Mouse (Mus musculus) CH12.LX (cell line): ENCODE results near the gene Hoxd8. TPM values are rescaled to one million over a fixed set of nuclear protein-coding genes. Genes with fewer than 3 reads are reported as not detected.

Source experiments
- DNase-seq: peaks from one replicate; pipeline ENCODE4 v3.0.0-alpha.2; 2013; ENCODE audit errors: extremely low read depth
- H3K27ac ChIP-seq: 2 replicates; pipeline ENCODE4 v1.5.1; 2012; ENCODE audit warnings: low read depth, mild to moderate bottlenecking, control low read depth, moderate library complexity; ENCODE audit not compliant: insufficient read depth
- H3K27me3 ChIP-seq: replicated peaks from 2 replicates; pipeline ENCODE3; 2012; ENCODE audit warnings: inconsistent platforms
- H3K36me3 ChIP-seq, 2 experiments: replicated peaks in 1 of 2; 2 replicates each; pipeline versions ENCODE3 to v1.6.1; 2012; ENCODE audit warnings: inconsistent platforms in 1 of 2, low read length in 1 of 2, mild to moderate bottlenecking in 1 of 2, mixed read lengths in 1 of 2, moderate library complexity in 1 of 2; ENCODE audit not compliant: control insufficient read depth in 1 of 2, insufficient read depth in 1 of 2
- H3K4me1 ChIP-seq, 2 experiments: 2 replicates each; pipeline ENCODE4 v1.6.1; 2012; ENCODE audit warnings: inconsistent platforms in 1 of 2, moderate library complexity in 1 of 2; ENCODE audit not compliant: insufficient read depth in 2 of 2, control insufficient read depth in 1 of 2
- H3K4me2 ChIP-seq: 2 replicates; pipeline ENCODE4 v1.6.1; 2012; ENCODE audit warnings: low read depth, mild to moderate bottlenecking, control low read depth; ENCODE audit not compliant: poor library complexity, insufficient read depth, severe bottlenecking
- H3K4me3 ChIP-seq, 3 experiments: fragments of 150-350 bp in 1 of 3; sonication (generic) in 1 of 3; replicated peaks in 1 of 3; 2 replicates each; pipeline versions ENCODE3 to v1.5.1; 2011 to 2012; ENCODE audit warnings: low read depth in 2 of 3, low read length in 2 of 3, mild to moderate bottlenecking in 2 of 3, moderate library complexity in 2 of 3, control low read depth in 1 of 3, improper control_type of control experiment in 1 of 3, inconsistent platforms in 1 of 3, mixed read lengths in 1 of 3; ENCODE audit not compliant: poor library complexity in 1 of 3
- H3K79me2 ChIP-seq: replicated peaks from 2 replicates; pipeline ENCODE4 v1.6.1; 2012; ENCODE audit warnings: mild to moderate bottlenecking, moderate library complexity; ENCODE audit not compliant: control insufficient read depth, poor library complexity, insufficient read depth, severe bottlenecking; ENCODE audit errors: extremely low read depth
- H3K9ac ChIP-seq: 2 replicates; pipeline ENCODE4 v1.6.1; 2012; ENCODE audit warnings: low read depth, mild to moderate bottlenecking, control low read depth, moderate library complexity; ENCODE audit not compliant: insufficient read depth
- H3K9me3 ChIP-seq: replicated peaks from 2 replicates; pipeline ENCODE3; 2012; ENCODE audit warnings: low read length, inconsistent platforms, mixed read lengths
- BHLHE40 ChIP-seq: IDR thresholded peaks from 2 replicates; pipeline ENCODE4 v1.6.1; 2011; ENCODE audit warnings: mild to moderate bottlenecking, low read depth, low read length, improper control_type of control experiment
- CHD1 ChIP-seq: IDR thresholded peaks from 2 replicates; pipeline ENCODE4 v1.6.1; 2012; ENCODE audit warnings: low read depth, low read length, improper control_type of control experiment, inconsistent platforms
- CHD2 ChIP-seq: IDR thresholded peaks from 2 replicates; pipeline ENCODE4 v1.6.1; 2011; ENCODE audit warnings: low read length, improper control_type of control experiment
- ELF1 ChIP-seq: IDR thresholded peaks from 2 replicates; pipeline ENCODE4 v1.6.1; 2014; ENCODE audit warnings: low read depth, mild to moderate bottlenecking, inconsistent platforms, low read length, improper control_type of control experiment
- GABPA ChIP-seq: IDR thresholded peaks from 2 replicates; pipeline ENCODE4 v1.6.1; 2012; ENCODE audit warnings: low read depth, low read length, improper control_type of control experiment, inconsistent platforms; ENCODE audit not compliant: insufficient replicate concordance
- HCFC1 ChIP-seq: IDR thresholded peaks from 2 replicates; pipeline ENCODE4 v1.6.1; 2012; ENCODE audit warnings: low read depth, mild to moderate bottlenecking, inconsistent platforms, low read length, improper control_type of control experiment
- IRF4 ChIP-seq: IDR thresholded peaks from 2 replicates; pipeline ENCODE4 v1.6.1; 2014; ENCODE audit warnings: low read depth, mild to moderate bottlenecking, inconsistent platforms, low read length, improper control_type of control experiment
- JUN ChIP-seq: IDR thresholded peaks from 2 replicates; pipeline ENCODE4 v1.6.1; 2011; ENCODE audit warnings: low read depth, mild to moderate bottlenecking, low read length, improper control_type of control experiment, moderate library complexity; ENCODE audit not compliant: insufficient read depth
- JUND ChIP-seq: conservative IDR thresholded peaks from 2 replicates; pipeline ENCODE4 v1.6.1; 2011; ENCODE audit warnings: low read depth, low read length, improper control_type of control experiment
- KAT2A ChIP-seq: IDR thresholded peaks from 2 replicates; pipeline ENCODE4 v1.6.1; 2012; ENCODE audit warnings: low read length, improper control_type of control experiment, inconsistent platforms; ENCODE audit not compliant: insufficient replicate concordance
- MAX ChIP-seq: IDR thresholded peaks from 2 replicates; pipeline ENCODE4 v1.6.1; 2011; ENCODE audit warnings: low read length, improper control_type of control experiment
- MYC ChIP-seq: IDR thresholded peaks from 2 replicates; pipeline ENCODE4 v1.6.1; 2011; ENCODE audit warnings: low read depth, mild to moderate bottlenecking, improper control_type of control experiment, low read length
- NRF1 ChIP-seq: IDR thresholded peaks from 2 replicates; pipeline ENCODE4 v1.6.1; 2014; ENCODE audit warnings: low read depth, mild to moderate bottlenecking, inconsistent platforms, low read length, improper control_type of control experiment, moderate library complexity
- POLR2A ChIP-seq: IDR thresholded peaks from 2 replicates; pipeline ENCODE4 v1.6.1; 2011; ENCODE audit warnings: low read depth, mild to moderate bottlenecking, improper control_type of control experiment, low read length
- POLR2AphosphoS2 ChIP-seq: IDR thresholded peaks from 2 replicates; pipeline ENCODE4 v1.6.1; 2011; ENCODE audit warnings: low read depth, low read length, improper control_type of control experiment
- SIN3A ChIP-seq: IDR thresholded peaks from 2 replicates; pipeline ENCODE4 v1.6.1; 2012; ENCODE audit warnings: low read length, improper control_type of control experiment, inconsistent platforms
- SMC3 ChIP-seq: IDR thresholded peaks from 2 replicates; pipeline ENCODE4 v1.6.1; 2011; ENCODE audit warnings: low read depth, low read length, improper control_type of control experiment
- TBP ChIP-seq: conservative IDR thresholded peaks from 2 replicates; pipeline ENCODE4 v1.6.1; 2011; ENCODE audit warnings: low read depth, low read length, improper control_type of control experiment
- UBTF ChIP-seq: IDR thresholded peaks from 2 replicates; pipeline ENCODE4 v1.6.1; 2012; ENCODE audit warnings: low read depth, mild to moderate bottlenecking, inconsistent platforms, low read length, improper control_type of control experiment, moderate library complexity
- USF1 ChIP-seq: IDR thresholded peaks from 2 replicates; pipeline ENCODE4 v1.6.1; 2014; ENCODE audit warnings: low read depth, mild to moderate bottlenecking, inconsistent platforms, low read length, improper control_type of control experiment
- USF2 ChIP-seq: conservative IDR thresholded peaks from 2 replicates; pipeline ENCODE4 v1.6.1; 2011; ENCODE audit warnings: low read depth, low read length, improper control_type of control experiment
- ZKSCAN1 ChIP-seq: IDR thresholded peaks from 2 replicates; pipeline ENCODE4 v1.6.1; 2012; ENCODE audit warnings: low read depth, inconsistent platforms, low read length, improper control_type of control experiment, borderline replicate concordance
- dilution Hi-C: fragments of 300-500 bp; cut with MboI; formaldehyde crosslinking; loops from 2 replicates; pipeline ENCODE4 v1.14.3; 2020; ENCODE audit warnings: low sequenced_read_pairs; ENCODE audit not compliant: extremely low pct_unique_long_range_greater_than_20kb, extremely low pct_ligation_motif_present
- in situ Hi-C: fragments of 300-500 bp; cut with MboI; formaldehyde crosslinking; loops from 3 replicates; pipeline ENCODE4 v1.14.3; 2019; ENCODE audit warnings: low sequenced_read_pairs, low pct_ligation_motif_present, low pct_unique_long_range_greater_than_20kb, mixed read lengths
- polyA plus RNA-seq: library from polyadenylated mRNA; unstranded; fragments of >175 nt; gene quantifications from 2 replicates; pipeline ENCODE4 v1.2.1, GENCODE M21; 2012; ENCODE audit warnings: low read depth; ENCODE audit not compliant: insufficient read length
- total RNA-seq, 2 experiments: library from RNA; depleted of rRNA; stranded (reverse); fragments of 300-350 nt in 1 of 2; fragments of >200 nt in 1 of 2; gene quantifications; 2 replicates each; pipeline ENCODE4 v1.2.3; 2012 to 2014

Hoxd8 gene
- total and polyA plus RNA-seq, 3 experiments, result 0.20 to 0.31 TPM; not detected in 1

DNA sequence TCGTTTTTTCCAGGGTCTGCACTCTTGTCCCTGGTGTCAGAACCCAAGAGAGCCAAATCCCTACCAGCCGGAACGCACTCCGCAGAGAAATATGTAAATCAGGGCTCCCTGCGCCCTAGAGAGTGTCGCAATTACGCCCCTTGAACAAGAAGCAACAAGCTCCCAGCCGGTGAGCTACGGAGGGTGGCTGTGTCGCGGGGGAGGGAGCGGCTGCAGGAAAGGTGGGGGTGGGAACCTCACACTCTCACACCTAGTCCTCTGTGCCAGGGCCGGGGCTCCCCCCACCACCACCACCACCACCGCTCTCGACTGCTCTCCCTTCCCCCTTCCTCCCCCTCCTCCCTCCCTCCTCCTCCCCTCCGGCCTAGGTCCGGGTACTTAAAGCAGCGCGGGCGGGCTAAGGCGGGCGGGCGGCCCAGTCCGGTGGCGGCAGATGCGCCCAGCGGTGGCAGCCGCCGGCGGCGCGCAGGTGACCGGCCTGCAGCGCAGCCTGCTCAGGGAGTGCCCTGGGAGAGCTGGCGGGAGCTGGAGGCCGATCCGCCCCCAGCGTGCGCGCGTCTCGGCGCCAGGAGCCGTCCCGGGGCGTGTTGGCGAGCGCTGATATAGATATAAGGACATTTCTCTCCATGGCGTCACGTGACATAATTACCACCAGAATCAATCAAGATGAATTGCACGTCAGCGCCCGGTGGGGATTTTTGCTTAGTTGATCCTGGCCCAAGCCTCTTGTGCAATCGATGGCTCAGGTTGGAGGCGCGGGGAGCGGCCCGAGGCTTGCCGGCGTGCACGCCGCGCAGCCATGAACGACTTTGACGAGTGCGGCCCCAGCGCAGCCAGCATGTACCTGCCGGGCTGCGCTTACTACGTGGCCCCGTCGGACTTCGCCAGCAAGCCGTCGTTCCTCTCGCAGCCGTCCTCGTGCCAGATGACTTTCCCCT is 22.6 kb upstream of the Hoxd8 start:
- no peak overlapping the region for H3K27ac ChIP-seq
- no peak for DNase-seq
- no peaks in the 10 kb centered on the region for H3K27me3 ChIP-seq
- no peaks in the 10 kb centered on the region for H3K4me1 ChIP-seq
- TF ChIP-seq ELF1 (no peak), CHD2 (no peak), SMC3 (no peak), CHD1 (no peak), MAX (no peak), MYC (no peak), UBTF (no peak), USF1 (no peak), POLR2AphosphoS2 (no peak), NRF1 (no peak), JUN (no peak), SIN3A (no peak), KAT2A (no peak), IRF4 (no peak), HCFC1 (no peak), BHLHE40 (no peak), TBP (no peak), GABPA (no peak), ZKSCAN1 (no peak)
- in situ Hi-C loops (loop anchor here (25.0 kb wide), 1 partner anchor 630 kb away; no protein-coding TSS in a partner anchor), dilution Hi-C loops (no loop called here)
- H3K79me2 ChIP-seq, result no peaks in the 10 kb centered on the region
- no peak overlapping the region for H3K9ac ChIP-seq
- no peak overlapping the region for H3K4me2 ChIP-seq
- peaks cover 27% of the 10 kb centered on the region for H3K9me3 ChIP-seq
- no peaks in the 10 kb centered on the region for H3K36me3 ChIP-seq
- no peak overlapping the region for H3K4me3 ChIP-seq

DNA sequence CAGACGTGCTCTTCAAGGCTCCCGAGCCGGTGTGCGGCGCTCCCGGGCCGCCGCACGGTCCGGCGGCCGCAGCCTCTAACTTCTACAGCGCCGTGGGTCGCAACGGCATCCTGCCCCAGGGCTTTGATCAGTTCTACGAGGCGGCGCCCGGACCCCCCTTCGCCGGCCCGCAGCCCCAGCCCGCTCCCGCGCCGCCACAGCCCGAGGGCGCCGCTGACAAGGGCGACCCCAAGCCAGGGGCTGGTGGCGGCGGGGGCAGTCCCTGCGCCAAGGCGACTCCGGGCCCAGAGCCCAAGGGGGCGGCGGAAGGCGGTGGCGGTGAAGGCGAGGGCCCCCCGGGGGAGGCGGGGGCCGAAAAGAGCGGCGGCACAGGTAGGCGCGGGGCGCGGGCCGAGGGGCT is 21.6 kb upstream of the Hoxd8 start:
- H3K4me3 ChIP-seq, result no peak overlapping the region
- no peak for DNase-seq
- H3K27ac ChIP-seq, result no peak overlapping the region
- dilution Hi-C loops (no loop called here), in situ Hi-C loops (loop anchor here (25.0 kb wide), 1 partner anchor 630 kb away; no protein-coding TSS in a partner anchor)
- no peak overlapping the region for H3K9ac ChIP-seq
- H3K9me3 ChIP-seq, result peaks cover 29% of the 10 kb centered on the region
- H3K36me3 ChIP-seq, result no peaks in the 10 kb centered on the region
- no peak overlapping the region for H3K4me2 ChIP-seq
- TF ChIP-seq SMC3 (no peak), POLR2A (no peak), MAX (no peak), USF2 (no peak), HCFC1 (no peak), CHD2 (no peak), JUND (no peak), MYC (no peak), UBTF (no peak)
- no peaks in the 10 kb centered on the region for H3K4me1 ChIP-seq
- no peaks in the 10 kb centered on the region for H3K27me3 ChIP-seq
- H3K79me2 ChIP-seq, result no peaks in the 10 kb centered on the region
